Mouse (Mus musculus) erythroblast, embryonic 14.5 days (primary cell): ENCODE measurements around the gene Macrod2.

Experiments
- GATA1 ChIP-seq: IDR thresholded peaks from 2 replicates; pipeline ENCODE4 v1.6.1; 2012; ENCODE audit warnings: low read length, inconsistent platforms, mixed read lengths
- TAL1 ChIP-seq: IDR thresholded peaks from 3 replicates; pipeline ENCODE4 v1.6.1; 2012; ENCODE audit warnings: low read length, inconsistent platforms, mixed read lengths

DNA sequence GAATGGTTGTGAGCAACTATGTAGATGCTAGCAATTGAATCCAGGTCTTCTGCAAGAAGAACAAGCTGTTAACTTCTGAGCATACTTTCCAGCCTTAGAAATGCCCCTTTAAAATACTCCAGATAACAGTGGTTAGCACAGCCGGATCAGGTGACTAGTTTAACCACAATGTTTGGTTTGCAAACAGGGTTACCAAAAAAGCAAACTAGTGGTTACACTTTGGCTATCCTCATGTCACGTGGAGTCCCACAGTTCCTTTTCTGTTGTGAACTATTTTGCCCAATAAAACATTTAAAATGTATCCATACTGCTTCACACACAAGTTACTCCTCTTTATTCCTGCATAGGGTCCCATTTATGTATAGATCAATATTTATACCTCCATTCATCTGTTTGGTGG, 879.2 kb downstream of the Macrod2 start:
- no peak for TF ChIP-seq GATA1
- no peak for TF ChIP-seq TAL1
